Mouse (Mus musculus) heart, embryonic 13.5 days (tissue): ENCODE measurements around the gene Grik2. TPM values are rescaled to one million over a fixed set of nuclear protein-coding genes. Genes with fewer than 3 reads are reported as not detected.

Source experiments
- ATAC-seq: fragments of 200-750 bp; cut with Nextera tagmentation; 2 replicates; pipeline ENCODE4 v1.8.0; 2017; ENCODE audit warnings: moderate TSS enrichment; ENCODE audit not compliant: insufficient number of reproducible peaks, low FRiP score, low TSS enrichment; ENCODE audit errors: extremely low read depth
- H3K27ac ChIP-seq: fragments of 300-500 bp; sonication (generic); replicated peaks from 2 replicates; pipeline ENCODE4 v1.5.1; 2015; ENCODE audit warnings: moderate library complexity, mild to moderate bottlenecking, inconsistent platforms
- H3K27me3 ChIP-seq: fragments of 300-500 bp; sonication (generic); replicated peaks from 2 replicates; pipeline ENCODE4 v1.6.1; 2015; ENCODE audit warnings: mild to moderate bottlenecking, inconsistent platforms
- H3K36me3 ChIP-seq: fragments of 300-500 bp; sonication (generic); 2 replicates; pipeline ENCODE4 v1.6.1; 2015; ENCODE audit warnings: mild to moderate bottlenecking, inconsistent platforms
- H3K4me1 ChIP-seq: fragments of 300-500 bp; sonication (generic); 2 replicates; pipeline ENCODE4 v1.6.1; 2015; ENCODE audit warnings: inconsistent platforms
- H3K4me2 ChIP-seq: fragments of 300-500 bp; sonication (generic); 2 replicates; pipeline ENCODE4 v1.6.1; 2015; ENCODE audit warnings: inconsistent platforms, mild to moderate bottlenecking, moderate library complexity
- H3K4me3 ChIP-seq: fragments of 300-500 bp; sonication (generic); 2 replicates; pipeline ENCODE4 v1.5.1; 2015; ENCODE audit warnings: moderate library complexity, mild to moderate bottlenecking, inconsistent platforms
- H3K9ac ChIP-seq: fragments of 300-500 bp; sonication (generic); 2 replicates; pipeline ENCODE4 v1.6.1; 2015; ENCODE audit warnings: inconsistent platforms, mild to moderate bottlenecking, moderate library complexity
- H3K9me3 ChIP-seq: fragments of 300-500 bp; sonication (generic); 2 replicates; pipeline ENCODE4 v1.6.1; 2016; ENCODE audit warnings: inconsistent platforms
- WGBS: fragments of 180-500 bp; shearing (Covaris S2); methylation state at CpG from one replicate; pipeline ENCODE4 v1.1.7; 2015; ENCODE audit warnings: mixed read lengths; 5-methylcytosine and 5-hydroxymethylcytosine counted together
- polyA plus RNA-seq: library from polyadenylated mRNA; unstranded; fragments of >200 nt; fragmentation: Nextera tagmentation; extraction: Ambion mirVana; gene quantifications from 2 replicates; pipeline ENCODE4 v1.2.1, GENCODE M21; 2015

Grik2 gene
- polyA plus RNA-seq, 1 experiment from 2014 or later = 0.68 TPM

DNA sequence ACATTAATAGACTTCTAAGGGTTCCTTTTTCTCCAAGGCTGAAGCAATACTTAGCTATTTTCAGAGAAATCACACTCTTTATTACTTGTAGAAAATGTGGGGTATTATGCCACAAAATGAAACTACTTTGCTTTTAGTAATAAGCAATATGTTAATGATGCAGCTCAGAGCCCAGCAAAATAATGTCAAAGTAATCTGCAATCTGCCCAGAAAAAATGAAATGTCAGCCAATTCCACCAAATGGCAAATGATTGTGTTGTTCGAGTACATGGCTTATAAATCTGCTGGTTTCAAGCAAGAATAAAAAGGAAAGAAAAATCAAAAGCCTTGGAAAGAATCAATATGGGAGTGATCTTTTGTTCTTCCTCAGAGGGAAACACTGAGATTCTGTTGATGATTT lies 136.2 kb downstream of the Grik2 start:
- Histone ChIP-seq H3K9ac (no peak overlapping the region), H3K36me3 (no peaks in the 10 kb centered on the region), H3K9me3 (no peaks in the 10 kb centered on the region), H3K4me3 (no peak overlapping the region), H3K27ac (no peak overlapping the region), H3K4me2 (no peak overlapping the region), H3K4me1 (no peaks in the 10 kb centered on the region), H3K27me3 (no peaks in the 10 kb centered on the region)
- WGBS = 69% methylated on average over 1 of the region's 1 CpGs
- no peak for ATAC-seq

DNA sequence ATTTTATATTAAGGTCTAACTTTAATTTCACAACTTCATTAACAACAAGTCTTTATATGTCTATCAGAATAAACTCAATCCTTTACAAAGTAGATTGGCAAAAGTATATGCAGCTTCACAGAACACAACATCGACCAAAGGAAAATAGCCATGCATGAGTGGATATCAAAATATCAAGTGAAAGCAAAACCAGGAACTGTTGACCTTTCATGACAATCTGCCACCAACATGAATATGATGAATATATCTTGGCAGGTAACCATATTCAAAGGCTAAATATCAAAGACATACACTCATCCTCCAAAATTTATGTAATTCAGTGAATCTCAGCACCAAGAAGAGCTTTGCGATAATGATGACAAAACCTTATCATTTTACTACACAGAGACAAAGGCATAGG lies 141.4 kb downstream of the Grik2 start:
- Histone ChIP-seq H3K9me3 (no peaks in the 10 kb centered on the region), H3K9ac (no peak overlapping the region), H3K4me1 (no peaks in the 10 kb centered on the region), H3K27me3 (no peaks in the 10 kb centered on the region), H3K36me3 (no peaks in the 10 kb centered on the region), H3K27ac (no peak overlapping the region), H3K4me2 (no peak overlapping the region), H3K4me3 (no peak overlapping the region)
- WGBS = 72% methylated on average over 2 of the region's 2 CpGs
- ATAC-seq = no peak

DNA sequence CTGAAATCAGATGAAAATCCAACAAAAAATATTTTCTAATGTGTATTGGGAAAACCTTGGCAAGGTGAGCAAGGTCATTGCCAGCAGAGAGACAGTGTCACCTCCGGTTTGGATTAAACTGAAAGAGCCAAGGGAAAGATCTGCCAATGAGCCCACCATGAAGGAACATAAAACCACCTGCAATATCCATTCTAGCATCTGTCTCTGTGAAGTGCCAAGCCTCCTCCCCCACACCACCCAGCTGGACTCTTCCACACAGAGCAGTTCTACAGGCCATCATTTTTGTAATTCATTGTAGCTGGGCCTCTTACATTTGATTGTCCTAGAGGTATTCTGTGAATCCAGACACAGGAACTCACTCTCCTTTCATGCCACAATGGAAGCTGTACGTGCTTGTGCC lies 148.7 kb downstream of the Grik2 start:
- WGBS = 70% methylated on average over 2 of the region's 2 CpGs
- no peak overlapping the region for H3K4me3 ChIP-seq

DNA sequence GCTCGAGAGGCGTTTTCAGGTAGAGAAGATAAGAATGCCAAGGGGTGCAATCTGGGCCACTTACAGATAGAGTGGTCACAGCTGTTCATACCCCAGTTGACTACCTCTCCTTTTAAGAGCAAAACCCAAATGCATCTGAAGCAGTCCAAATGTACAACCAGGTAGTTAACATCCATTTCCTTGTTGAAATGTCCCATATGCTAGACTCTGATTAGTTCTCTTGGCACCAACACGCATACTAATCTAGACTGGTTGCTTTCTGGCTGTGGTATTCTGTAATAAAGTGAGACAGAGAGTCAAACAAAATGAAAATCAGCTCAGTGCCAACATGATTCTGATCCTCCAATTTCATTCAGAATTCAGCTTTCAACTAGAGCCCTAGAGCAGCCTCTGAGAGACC lies 164.6 kb downstream of the Grik2 start:
- no peak overlapping the region for H3K9ac ChIP-seq
- H3K27me3 ChIP-seq = no peaks in the 10 kb centered on the region
- H3K27ac ChIP-seq = no peak overlapping the region
- no peaks in the 10 kb centered on the region for H3K4me1 ChIP-seq
- ATAC-seq = no peak
- H3K4me2 ChIP-seq = no peak overlapping the region
- 46% methylated on average over 3 of the region's 3 CpGs for WGBS
- H3K36me3 ChIP-seq = no peaks in the 10 kb centered on the region
- H3K4me3 ChIP-seq = no peak overlapping the region
- no peaks in the 10 kb centered on the region for H3K9me3 ChIP-seq

More for the DNA sequence above, 148.7 kb downstream of the Grik2 start:
- Histone ChIP-seq H3K4me2 (no peak overlapping the region), H3K27me3 (no peaks in the 10 kb centered on the region), H3K27ac (no peak overlapping the region), H3K36me3 (no peaks in the 10 kb centered on the region), H3K9ac (no peak overlapping the region), H3K9me3 (no peaks in the 10 kb centered on the region), H3K4me1 (no peaks in the 10 kb centered on the region)
- no peak for ATAC-seq

DNA sequence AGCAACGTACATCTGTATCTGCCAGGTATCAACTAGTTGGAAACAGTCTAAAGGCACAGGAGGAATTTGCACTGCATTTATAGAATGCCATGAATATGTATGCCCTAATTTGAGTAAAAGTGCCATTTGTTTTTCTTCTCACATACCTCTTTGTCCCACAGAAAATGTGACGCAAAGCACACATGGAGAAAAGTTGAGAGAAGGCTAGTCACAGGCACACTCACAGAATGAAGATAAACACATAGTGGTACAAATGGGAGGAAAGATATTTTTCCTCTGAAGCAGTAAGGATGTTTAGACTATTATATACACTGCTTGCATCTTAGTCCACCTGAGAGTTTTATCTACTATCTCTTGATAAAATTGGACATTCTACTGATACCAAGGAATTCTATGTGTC lies 190.9 kb downstream of the Grik2 start:
- Histone ChIP-seq H3K4me2 (no peak overlapping the region), H3K4me1 (no peaks in the 10 kb centered on the region), H3K4me3 (no peak overlapping the region), H3K36me3 (no peaks in the 10 kb centered on the region), H3K27ac (no peak overlapping the region), H3K27me3 (no peaks in the 10 kb centered on the region), H3K9me3 (no peaks in the 10 kb centered on the region), H3K9ac (no peak overlapping the region)
- WGBS = 66% methylated on average over 2 of the region's 2 CpGs
- ATAC-seq = no peak

DNA sequence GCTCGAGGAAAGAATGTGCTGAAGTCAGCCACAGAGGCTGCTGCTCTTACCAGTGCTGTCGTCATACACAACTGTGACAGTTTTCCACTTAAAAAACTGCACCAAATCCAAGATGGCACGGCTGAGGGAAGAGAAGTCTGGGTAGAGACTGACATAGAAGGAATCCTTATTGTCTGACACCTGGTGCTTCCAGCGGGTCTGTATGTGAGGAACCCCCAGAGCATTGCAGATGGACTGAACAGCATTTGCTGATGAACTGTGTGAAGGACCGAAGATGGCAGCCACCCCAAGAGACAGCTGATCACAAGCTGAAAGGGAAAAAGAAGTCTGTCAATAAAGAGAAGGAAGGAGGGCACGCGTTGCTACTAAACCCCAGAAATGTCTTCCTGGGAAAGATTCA lies 215.1 kb downstream of the Grik2 start:
- no peaks in the 10 kb centered on the region for H3K36me3 ChIP-seq
- H3K4me1 ChIP-seq = no peaks in the 10 kb centered on the region
- 77% methylated on average over 7 of the region's 7 CpGs for WGBS
- H3K9ac ChIP-seq = no peak overlapping the region
- no peak overlapping the region for H3K27ac ChIP-seq
- no peaks in the 10 kb centered on the region for H3K27me3 ChIP-seq
- H3K9me3 ChIP-seq = no peaks in the 10 kb centered on the region
- ATAC-seq = no peak
- no peak overlapping the region for H3K4me2 ChIP-seq
- H3K4me3 ChIP-seq = no peak overlapping the region

DNA sequence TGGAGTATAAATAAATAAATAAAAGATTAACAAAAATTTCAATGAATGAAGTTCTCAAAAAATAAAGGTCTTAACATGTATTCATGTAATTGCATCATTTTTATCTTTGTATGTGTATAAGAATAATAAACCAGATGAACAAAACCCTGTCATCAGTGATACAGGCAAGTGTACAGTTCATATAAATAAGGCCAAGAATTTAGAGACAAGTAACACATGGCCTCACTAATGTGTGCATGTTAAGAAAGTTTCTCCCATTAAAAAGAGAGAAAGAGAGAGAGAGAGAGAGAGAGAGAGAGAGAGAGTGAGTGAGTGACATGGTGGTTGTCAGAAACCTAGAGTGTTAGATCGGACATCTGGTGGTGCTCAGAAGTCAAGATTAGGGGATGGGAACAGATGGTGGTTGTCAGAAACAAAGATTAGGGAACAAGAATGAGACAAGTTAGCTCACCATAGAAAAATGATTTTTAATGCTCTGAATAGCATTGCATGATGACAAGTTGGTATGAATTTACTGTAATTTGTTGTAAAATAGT lies 228.6 kb downstream of the Grik2 start:
- H3K4me2 ChIP-seq = no peak overlapping the region
- H3K9me3 ChIP-seq = no peaks in the 10 kb centered on the region
- ATAC-seq = no peak
- H3K36me3 ChIP-seq = no peaks in the 10 kb centered on the region
- 48% methylated on average over 1 of the region's 1 CpGs for WGBS
- H3K4me3 ChIP-seq = no peak overlapping the region
- H3K4me1 ChIP-seq = no peaks in the 10 kb centered on the region
- H3K9ac ChIP-seq = no peak overlapping the region
- no peaks in the 10 kb centered on the region for H3K27me3 ChIP-seq
- no peak overlapping the region for H3K27ac ChIP-seq

DNA sequence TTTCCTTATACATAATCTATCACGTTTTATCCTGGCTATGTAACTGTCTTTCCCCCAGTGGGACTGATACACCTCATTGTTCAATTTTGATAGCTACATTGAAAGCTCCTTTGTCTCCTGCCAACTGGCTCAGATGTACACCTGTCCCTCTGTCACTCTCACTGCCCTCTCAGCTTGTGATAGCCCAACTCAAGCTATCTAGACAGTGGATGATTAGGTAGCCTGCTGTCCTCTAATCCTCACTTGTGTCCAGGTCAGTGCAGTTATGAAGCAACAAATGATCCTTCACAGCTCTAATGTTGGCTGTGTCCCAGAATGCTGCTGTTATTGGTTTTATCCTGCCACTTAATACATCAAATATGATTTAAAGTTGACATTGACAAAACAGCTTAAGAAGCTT lies 246.3 kb downstream of the Grik2 start:
- whole genome bisulfite sequencing = 48% methylated on average over 1 of the region's 1 CpGs
- no peaks in the 10 kb centered on the region for H3K4me1 ChIP-seq
- no peak overlapping the region for H3K9ac ChIP-seq
- no peaks in the 10 kb centered on the region for H3K9me3 ChIP-seq
- H3K4me2 ChIP-seq = no peak overlapping the region
- no peaks in the 10 kb centered on the region for H3K27me3 ChIP-seq
- H3K4me3 ChIP-seq = no peak overlapping the region
- H3K27ac ChIP-seq = no peak overlapping the region
- ATAC-seq = no peak
- no peaks in the 10 kb centered on the region for H3K36me3 ChIP-seq

DNA sequence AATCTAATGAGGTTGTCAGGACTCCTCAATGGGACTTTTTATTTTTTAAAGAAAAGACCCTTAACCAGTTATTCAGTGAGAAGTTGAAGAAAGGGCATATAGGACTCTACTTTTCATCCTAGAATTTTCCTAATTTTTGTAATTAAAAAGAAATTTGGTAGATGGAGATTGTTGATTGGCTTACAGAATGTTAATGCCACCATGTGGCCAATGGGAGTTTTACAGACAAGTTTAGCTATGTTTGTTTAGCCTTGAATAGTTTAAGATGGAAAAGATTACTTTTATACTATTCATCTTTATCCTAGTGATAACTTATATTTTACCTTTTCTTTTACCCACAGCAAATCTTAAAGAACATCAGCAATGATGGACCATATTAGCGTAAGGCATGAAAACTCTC lies 268.8 kb downstream of the Grik2 start:
- no peak for ATAC-seq
- Histone ChIP-seq H3K27me3 (no peaks in the 10 kb centered on the region), H3K4me2 (no peak overlapping the region), H3K9me3 (no peaks in the 10 kb centered on the region), H3K9ac (no peak overlapping the region), H3K27ac (no peak overlapping the region), H3K4me3 (no peak overlapping the region), H3K36me3 (no peaks in the 10 kb centered on the region), H3K4me1 (no peaks in the 10 kb centered on the region)
- 91% methylated on average over 1 of the region's 1 CpGs for whole genome bisulfite sequencing

DNA sequence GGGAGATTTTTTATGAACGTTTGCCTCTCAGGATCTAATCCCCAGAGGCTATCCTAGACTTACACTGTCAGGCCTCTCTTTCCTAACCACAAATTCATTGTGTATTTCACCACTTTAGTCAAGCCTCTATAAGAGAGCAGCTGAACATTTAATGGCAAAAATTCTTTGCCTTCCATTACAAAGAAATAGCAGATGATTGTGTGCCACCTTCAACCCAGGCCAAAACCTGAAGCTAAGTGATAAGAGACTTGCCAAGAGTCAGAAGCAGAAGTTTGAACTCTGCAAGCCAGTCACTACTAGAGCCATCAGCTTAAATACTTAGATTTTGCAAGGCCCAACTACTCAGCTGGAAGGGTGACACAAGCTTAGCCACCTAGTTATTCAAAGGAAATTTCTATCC lies 287.9 kb downstream of the Grik2 start:
- no peaks in the 10 kb centered on the region for H3K4me1 ChIP-seq
- H3K27me3 ChIP-seq = no peaks in the 10 kb centered on the region
- H3K36me3 ChIP-seq = no peaks in the 10 kb centered on the region
- ATAC-seq = no peak
- H3K4me2 ChIP-seq = no peak overlapping the region
- H3K27ac ChIP-seq = no peak overlapping the region
- 37% methylated on average over 1 of the region's 1 CpGs for WGBS
- H3K4me3 ChIP-seq = no peak overlapping the region
- H3K9me3 ChIP-seq = no peaks in the 10 kb centered on the region
- H3K9ac ChIP-seq = no peak overlapping the region

DNA sequence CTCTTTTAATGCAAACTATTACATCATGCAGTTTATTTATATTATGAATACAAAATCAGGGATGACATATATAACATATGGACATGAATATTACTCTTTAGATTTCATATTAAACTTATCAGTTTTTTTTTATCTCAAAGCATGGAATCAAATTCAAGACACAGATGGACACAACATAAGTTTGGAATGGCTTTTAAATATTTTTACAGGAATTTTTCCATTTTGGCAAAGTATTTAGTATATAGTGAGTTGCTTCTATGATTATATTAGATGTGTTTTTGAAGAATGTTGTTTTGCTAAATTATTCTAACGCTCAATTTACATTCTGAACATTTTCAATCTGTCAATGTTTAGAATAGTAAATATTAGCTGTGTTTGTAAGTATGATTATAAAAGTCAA lies 291.3 kb downstream of the Grik2 start:
- ATAC-seq = no peak
- H3K36me3 ChIP-seq = no peaks in the 10 kb centered on the region
- no peaks in the 10 kb centered on the region for H3K4me1 ChIP-seq
- no peaks in the 10 kb centered on the region for H3K27me3 ChIP-seq
- no peak overlapping the region for H3K4me3 ChIP-seq
- no peaks in the 10 kb centered on the region for H3K9me3 ChIP-seq
- no peak overlapping the region for H3K27ac ChIP-seq
- no peak overlapping the region for H3K9ac ChIP-seq
- WGBS = 66% methylated on average over 1 of the region's 1 CpGs
- no peak overlapping the region for H3K4me2 ChIP-seq

DNA sequence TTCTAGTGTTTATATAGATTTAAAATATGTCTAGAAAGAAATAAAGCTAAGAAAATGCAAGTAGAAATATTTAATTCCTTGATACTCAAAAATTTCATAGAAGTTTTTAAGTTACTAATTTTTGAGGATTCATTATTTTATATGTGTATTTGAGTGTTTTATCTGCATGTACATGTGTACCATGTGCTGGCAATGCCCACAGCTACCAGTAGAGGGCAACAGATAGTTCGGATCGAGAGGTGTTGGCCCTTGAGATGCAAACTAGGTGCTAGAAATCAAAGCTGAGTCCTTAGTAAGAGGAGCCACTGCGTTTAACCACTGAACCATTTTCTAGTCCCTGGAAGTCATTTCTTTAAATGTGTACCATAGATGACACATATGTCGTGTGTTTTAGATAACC lies 307.1 kb downstream of the Grik2 start:
- no peaks in the 10 kb centered on the region for H3K27me3 ChIP-seq
- no peak overlapping the region for H3K4me2 ChIP-seq
- no peak for ATAC-seq
- WGBS = 63% methylated on average over 4 of the region's 4 CpGs
- H3K9me3 ChIP-seq = no peaks in the 10 kb centered on the region
- no peak overlapping the region for H3K4me3 ChIP-seq
- no peaks in the 10 kb centered on the region for H3K4me1 ChIP-seq
- no peak overlapping the region for H3K27ac ChIP-seq
- no peaks in the 10 kb centered on the region for H3K36me3 ChIP-seq
- H3K9ac ChIP-seq = no peak overlapping the region
